Mouse (Mus musculus) layer of hippocampus, postnatal 10 days (tissue): ENCODE measurements around the gene Matn3. TPM values are rescaled to one million over a fixed set of nuclear protein-coding genes. Genes with fewer than 3 reads are reported as not detected.

Experiments
- DNase-seq, 2 experiments: peaks; one replicate each; pipeline ENCODE4 v3.0.0; 2021; ENCODE audit warnings: low spot score in 2 of 2
- total RNA-seq, 2 experiments: library from RNA; stranded (reverse); gene quantifications; 2 replicates each; pipeline ENCODE4 v1.2.3; 2021

The Matn3 gene
- total RNA-seq, 2 experiments from 2014 or later, result 0.11 TPM; not detected in 1

GRCm38 (mm10) chr12:9020431-9020830 is 72.7 kb downstream of the Matn3 start:
- no peak for DNase-seq

- no peak for DNase-seq
Observed at GRCm38 (mm10) chr12:9020986-9021385, 73.3 kb downstream of the Matn3 start.

Other genes with a start within 250 kb of the Matn3 start
- gene Sdc1, start 176.6 kb upstream of the Matn3 start, total RNA-seq, result 1 to 10 TPM; 4.8 to 5.2 TPM
- gene Laptm4a, start 26.3 kb upstream of the Matn3 start, total RNA-seq, result 100 to 1,000 TPM; 205 to 226 TPM
- 10 to 100 TPM; 43.0 to 47.6 TPM for gene Wdr35, start 26.0 kb downstream of the Matn3 start, total RNA-seq
- 1 to 10 TPM; 3.7 to 4.4 TPM for gene Ttc32, start 82.1 kb downstream of the Matn3 start, total RNA-seq